ENCODE assay signal across 12 mouse cellular contexts in genomic region chr10:83320870-83321269, GRCm38 (mm10). TPM values are rescaled to one million over a fixed set of nuclear protein-coding genes. Genes with fewer than 3 reads are reported as not detected.
DNase-seq lines count a peak whose midpoint lies in the region; ATAC-seq and TF ChIP-seq lines count a peak whose summit lies in the region.
"Had no signal": no experiment of that assay in that cellular context is flagged by ENCODE, and none has a peak within 500 bp of the region (broad histone marks: within the 10 kb centered on the region; RNA-seq: fewer than 3 reads in every experiment).

No protein-coding gene starts in this region.

- DNase-seq in layer of hippocampus, adult 11-12 months (ENCODE audit: low spot score): peak; percentile 43
- DNase-seq in layer of hippocampus, postnatal 25 days (ENCODE audit: extremely low spot score in 1 of 2, low spot score in 1 of 2): no peak
- peak; percentile 14 for DNase-seq in adipocyte (ENCODE audit: low spot score)
- DNase-seq in cerebellum, adult 8-10 months: peak; percentile 69
- DNase-seq in spleen, adult 12 weeks (ENCODE audit: low spot score): no peak
- no peak for DNase-seq in thymus, adult 2 months

- no peak overlapping the region for H3K4me2 ChIP-seq in midbrain, embryonic 15.5 days

- H3K27ac ChIP-seq in macrophage: peak overlapping the region; percentile 84
- H3K27ac ChIP-seq in midbrain, embryonic 15.5 days: no peak overlapping the region
- no peak overlapping the region for H3K27ac ChIP-seq in thymus, adult 2 months (ENCODE audit: control insufficient read depth, insufficient read depth, low read length)
- H3K27ac ChIP-seq: heart, embryonic 10.5 days; stomach, postnatal 0 days had no signal

- TF ChIP-seq CTCF in thymus, adult 2 months (IDR thresholded peaks at IDR 0.05; ENCODE audit: borderline replicate concordance, control insufficient read depth, extremely low read depth, insufficient read depth, low read length, poor library complexity): no peak

- H3K9ac ChIP-seq in midbrain, embryonic 15.5 days: no peak overlapping the region

- no peak for ATAC-seq in midbrain, embryonic 15.5 days (replicated peaks)
- ATAC-seq: intestine, embryonic 16.5 days had no signal

- no peaks in the 10 kb centered on the region for H3K36me3 ChIP-seq in macrophage (ENCODE audit: inconsistent target)
- no peaks in the 10 kb centered on the region for H3K36me3 ChIP-seq in midbrain, embryonic 15.5 days (replicated peaks)
- no peaks in the 10 kb centered on the region for H3K36me3 ChIP-seq in thymus, adult 2 months (ENCODE audit: control insufficient read depth, insufficient read depth, low read length)
- H3K36me3 ChIP-seq: heart, embryonic 10.5 days had no signal

- peaks cover 82% of the 10 kb centered on the region for H3K79me2 ChIP-seq in macrophage (ENCODE audit: inconsistent target)

- WGBS in macrophage (ENCODE audit: missing documents): 55% methylated on average over 7 of the region's 7 CpGs
- 88% methylated on average over 7 of the region's 7 CpGs for WGBS in midbrain, embryonic 15.5 days
- WGBS in thymus, adult 2 months: 89% methylated on average over 7 of the region's 7 CpGs

- no peak overlapping the region for H3K4me3 ChIP-seq in macrophage (ENCODE audit: inconsistent target)
- no peak overlapping the region for H3K4me3 ChIP-seq in midbrain, embryonic 15.5 days
- H3K4me3 ChIP-seq in thymus, adult 2 months (ENCODE audit: control insufficient read depth, insufficient read depth, low read length): no peak overlapping the region
- H3K4me3 ChIP-seq: heart, embryonic 10.5 days had no signal

- H3K4me1 ChIP-seq in midbrain, embryonic 15.5 days: no peaks in the 10 kb centered on the region
- H3K4me1 ChIP-seq in thymus, adult 2 months (replicated peaks; ENCODE audit: control insufficient read depth, insufficient read depth, low read length): no peaks in the 10 kb centered on the region

- TF ChIP-seq POLR2A in thymus, adult 2 months (IDR thresholded peaks at IDR 0.05; ENCODE audit: control insufficient read depth, extremely low read depth, insufficient read depth, low read length, poor library complexity): no peak

- H3K27me3 ChIP-seq in midbrain, embryonic 15.5 days (replicated peaks): no peaks in the 10 kb centered on the region
- H3K27me3 ChIP-seq in thymus, adult 2 months (ENCODE audit: control insufficient read depth, insufficient read depth, low read length): no peaks in the 10 kb centered on the region
- H3K27me3 ChIP-seq: CH12.LX had no signal

- no peaks in the 10 kb centered on the region for H3K9me3 ChIP-seq in midbrain, embryonic 15.5 days
- H3K9me3 ChIP-seq: heart, embryonic 10.5 days had no signal

RNA-seq across cellular contexts. Expression of gene Slc41a2, which starts 16.8 kb away (rescaled TPM):
- 10 to 100 TPM; 21.5 to 23.0 TPM for total RNA-seq in layer of hippocampus, postnatal 25 days (2021)
- total RNA-seq in macrophage (2018; cell fraction: chromatin; rRNA removed): 100 to 1,000 TPM in 6 of 26 experiments, 10 to 100 TPM in 20; 34.9 to 224 (median 71.5) TPM
- 10 to 100 TPM; 17.6 to 37.8 (median 23.1) TPM for total RNA-seq in macrophage (2018; cell fraction: cytosol; rRNA removed)
- total RNA-seq in macrophage (2018; cell fraction: nucleus; rRNA removed): 100 to 1,000 TPM in 1 of 26 experiments, 10 to 100 TPM in 25; 28.8 to 138 (median 41.8) TPM
- polyA plus RNA-seq in macrophage (2018): 15.4 to 19.3 TPM (median 15.9 TPM) in 3 replicates
- polyA plus RNA-seq in midbrain, embryonic 15.5 days (2015; fragmentation: Nextera tagmentation; extraction: Ambion mirVana): 9.1 and 11.1 TPM in 2 replicates
- 0.82 and 0.97 TPM in 2 replicates for polyA plus RNA-seq in thymus, adult 2 months (2012; rRNA removed)

RNA-seq across cellular contexts. Expression of gene D10Wsu102e, which starts 39.2 kb away (rescaled TPM):
- 1 to 10 TPM; 2.3 to 3.5 TPM for total RNA-seq in layer of hippocampus, postnatal 25 days (2021)
- 10 to 100 TPM in 4 of 26 experiments, 1 to 10 TPM in 22; 1.9 to 16.3 (median 7.6) TPM for total RNA-seq in macrophage (2018; cell fraction: chromatin; rRNA removed)
- under 1 TPM; 0.38 to 0.90 (median 0.55) TPM for total RNA-seq in macrophage (2018; cell fraction: cytosol; rRNA removed)
- total RNA-seq in macrophage (2018; cell fraction: nucleus; rRNA removed): 10 to 100 TPM in 3 of 26 experiments, 1 to 10 TPM in 23; 1.3 to 12.0 (median 4.1) TPM
- 0.41 to 0.67 TPM (median 0.49 TPM) in 3 replicates for polyA plus RNA-seq in macrophage (2018)
- polyA plus RNA-seq in midbrain, embryonic 15.5 days (2015; fragmentation: Nextera tagmentation; extraction: Ambion mirVana): 0.91 and 0.98 TPM in 2 replicates
- polyA plus RNA-seq in thymus, adult 2 months (2012; rRNA removed): 0.64 and 0.65 TPM in 2 replicates

Comparison
In these comparisons a context has a peak if more than half of its experiments do, and no peak if none do; other contexts are left out.
1. DNase-seq: peak in layer of hippocampus, adult 11-12 months (single experiment), adipocyte (single experiment) and cerebellum, adult 8-10 months (single experiment); none in layer of hippocampus, postnatal 25 days (0 of 2), spleen, adult 12 weeks (single experiment) and thymus, adult 2 months (single experiment).